Mouse (Mus musculus): ENCODE measurements around the gene Urgcp. TPM values are rescaled to one million over a fixed set of nuclear protein-coding genes. Genes with fewer than 3 reads are reported as not detected.

Urgcp gene
- polyA plus RNA-seq, 1 experiment from 2014 or later: 19.3 TPM

DNA sequence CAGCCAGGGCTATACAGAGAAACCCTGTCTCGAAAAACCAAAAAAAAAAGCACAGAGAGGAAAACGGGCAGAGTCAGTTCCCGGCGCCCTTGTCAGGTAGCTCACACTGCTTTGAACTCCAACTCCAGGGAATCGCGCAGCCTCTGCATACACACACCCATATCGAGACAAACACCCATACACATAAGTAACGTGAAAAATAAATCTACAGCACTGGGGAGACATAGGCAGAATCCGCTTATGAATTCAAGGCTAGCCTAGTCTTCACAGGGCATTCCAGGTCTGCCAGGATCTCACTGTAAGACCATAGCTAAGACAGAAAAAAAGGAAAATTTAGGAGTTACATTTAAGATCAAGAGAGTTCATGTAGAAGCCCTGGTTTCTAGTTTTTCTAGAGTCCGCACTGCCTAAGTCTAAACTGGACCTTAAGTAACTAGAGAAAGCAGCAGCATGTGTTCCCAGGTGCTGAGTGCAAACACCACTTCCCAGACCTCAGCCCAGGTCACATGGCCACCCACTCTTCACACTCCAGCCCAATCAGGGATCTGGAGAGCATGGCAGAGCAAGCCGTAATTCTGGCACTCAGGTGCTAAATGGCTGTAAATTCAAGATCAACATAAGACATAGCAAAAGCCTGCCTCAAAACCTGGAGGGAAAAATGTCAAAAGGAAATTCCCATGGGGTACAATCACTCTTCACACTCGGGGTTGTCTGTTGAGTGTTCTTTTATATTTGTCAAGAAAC lies 43.4 kb downstream of the Urgcp start:
- no peak overlapping the region for H3K4me3 ChIP-seq

DNA sequence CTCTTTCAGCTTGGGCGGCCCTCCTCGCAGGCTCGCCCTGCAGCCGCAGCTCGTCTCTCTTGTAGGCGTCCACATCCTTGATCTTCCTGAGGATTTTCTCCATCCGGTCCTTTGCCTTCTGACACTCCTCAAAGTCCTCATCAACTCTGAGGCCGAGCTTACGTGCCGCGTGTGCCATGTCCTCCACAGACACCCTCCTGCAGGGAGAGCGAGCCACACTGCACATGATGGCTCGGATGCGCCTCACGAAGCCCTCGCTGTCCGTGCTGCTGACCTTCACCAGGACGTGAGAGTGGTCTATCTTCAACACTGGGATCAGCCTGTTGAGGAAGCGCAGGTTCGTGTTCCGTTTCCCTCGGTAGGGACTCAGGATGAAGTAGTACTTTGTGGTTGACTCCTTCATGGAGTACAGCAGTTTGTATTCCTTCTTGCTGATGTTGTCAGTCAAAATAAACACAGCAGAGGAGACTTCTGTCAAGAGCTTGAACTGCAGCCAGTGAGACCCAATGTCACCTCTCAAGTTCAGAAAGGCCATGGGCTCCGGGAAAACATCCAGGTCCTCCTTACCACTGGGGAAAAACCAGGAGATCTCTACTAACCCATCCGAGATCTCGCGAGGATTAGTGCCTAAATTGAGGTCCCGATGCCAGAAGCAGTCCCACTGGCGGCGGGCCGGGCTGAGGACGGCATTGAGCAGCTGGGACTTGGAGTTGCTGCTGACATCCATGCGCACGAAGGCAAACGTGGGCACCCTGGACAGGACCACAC lies 45.1 kb downstream of the Urgcp start:
- Histone ChIP-seq H3K4me3 (no peak overlapping the region), H3K36me3 (replicated peaks) (peaks cover 48% of the 10 kb centered on the region), H3K9me3 (no peaks in the 10 kb centered on the region), H3K27me3 (ENCODE audit: poor library complexity, severe bottlenecking) (no peaks in the 10 kb centered on the region), H3K4me1 (no peaks in the 10 kb centered on the region), H3K27ac (no peak overlapping the region)
- no peak for DNase-seq (ENCODE audit: extremely low spot score, low spot score)
- WGBS: 94% methylated on average over 34 of the region's 34 CpGs

More for the DNA sequence above, 43.4 kb downstream of the Urgcp start:
- no peaks in the 10 kb centered on the region for H3K27me3 ChIP-seq (ENCODE audit: poor library complexity, severe bottlenecking)
- H3K27ac ChIP-seq: no peak overlapping the region
- no peaks in the 10 kb centered on the region for H3K4me1 ChIP-seq
- H3K9me3 ChIP-seq: no peaks in the 10 kb centered on the region
- H3K36me3 ChIP-seq (replicated peaks): peaks cover 52% of the 10 kb centered on the region
- no peak for DNase-seq (ENCODE audit: extremely low spot score, low spot score)
- 90% methylated on average over 12 of the region's 12 CpGs for WGBS

DNA sequence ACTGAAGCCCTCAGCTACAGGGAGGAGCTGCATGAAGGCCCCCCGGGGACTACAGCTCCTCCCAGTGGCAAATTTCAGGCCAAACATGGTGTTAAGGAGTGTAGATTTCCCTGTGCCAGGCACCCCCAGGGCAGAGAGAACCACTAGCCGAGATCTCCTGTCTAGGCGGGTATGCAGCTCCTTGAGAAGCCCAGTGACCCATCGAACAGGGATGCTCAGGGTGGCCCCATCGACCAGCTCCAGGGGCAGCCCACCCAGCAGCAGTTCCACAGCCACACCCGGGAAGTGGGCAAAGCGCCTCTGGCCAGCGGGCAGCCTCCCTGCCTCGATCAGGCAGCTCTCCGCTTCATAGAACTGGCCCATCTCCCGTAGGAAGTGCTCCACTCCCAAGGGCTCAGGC lies 45.9 kb downstream of the Urgcp start:
- Histone ChIP-seq H3K9me3 (no peaks in the 10 kb centered on the region), H3K27me3 (ENCODE audit: poor library complexity, severe bottlenecking) (no peaks in the 10 kb centered on the region), H3K4me3 (no peak overlapping the region), H3K36me3 (replicated peaks) (peaks cover 45% of the 10 kb centered on the region), H3K4me1 (no peaks in the 10 kb centered on the region), H3K27ac (no peak overlapping the region)
- DNase-seq (ENCODE audit: extremely low spot score, low spot score): no peak
- 96% methylated on average over 11 of the region's 11 CpGs for WGBS

DNA sequence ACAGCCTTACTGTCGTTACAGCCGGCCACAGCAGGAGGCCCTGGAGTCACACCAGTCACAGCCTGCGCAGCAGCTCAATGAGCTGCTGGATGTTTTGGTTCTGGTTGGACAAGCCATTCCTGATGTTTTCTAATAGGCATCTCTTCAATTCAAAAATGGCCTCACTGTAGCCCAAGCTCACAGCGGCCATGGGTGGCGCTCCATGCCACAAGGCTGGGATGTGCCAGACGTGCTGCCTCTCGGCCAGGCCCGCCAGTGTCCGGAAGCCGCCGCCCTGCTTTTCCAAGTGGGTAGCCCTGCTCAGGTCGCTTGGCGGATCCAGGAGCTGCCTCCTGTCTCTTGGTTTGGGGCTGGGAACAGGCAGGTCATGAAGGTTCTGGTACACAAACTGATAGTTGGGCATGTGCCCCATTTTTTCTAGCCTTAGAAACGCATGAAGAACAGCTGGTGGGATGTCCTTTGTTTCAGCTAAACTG lies 46.5 kb downstream of the Urgcp start, which contains the start of gene Mrps24:
Mrps24 (minus strand) TSS at position 51 of the 476 bp plus-strand sequence.
- Histone ChIP-seq H3K4me1 (no peaks in the 10 kb centered on the region), H3K36me3 (replicated peaks) (peaks cover 45% of the 10 kb centered on the region), H3K4me3 (no peak within 1 kb of the TSS), H3K9me3 (no peaks in the 10 kb centered on the region), H3K27ac (no peak within 1 kb of the TSS), H3K27me3 (ENCODE audit: poor library complexity, severe bottlenecking) (no peaks in the 10 kb centered on the region)
- DNase-seq (ENCODE audit: extremely low spot score, low spot score): no peak
- WGBS: 83% methylated on average over 14 of the region's 14 CpGs

DNA sequence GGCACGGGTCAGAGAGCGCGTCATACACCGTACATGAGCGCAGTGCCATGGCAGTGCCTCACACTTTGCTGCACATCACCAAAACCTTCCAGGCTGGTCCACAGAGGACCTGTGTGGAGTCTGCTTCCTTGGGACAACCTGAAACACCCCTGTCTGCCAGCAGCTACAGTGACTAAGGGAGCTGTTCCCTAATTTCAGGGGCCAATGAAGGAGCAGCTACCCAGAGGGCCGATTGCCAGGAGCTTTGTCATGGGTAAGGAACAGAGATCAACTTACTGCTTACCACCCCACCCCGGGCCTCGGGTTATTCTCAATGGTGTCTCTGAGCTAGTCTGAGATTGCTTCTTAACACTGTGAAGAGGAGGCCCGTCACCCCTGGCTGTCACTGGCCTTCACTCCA lies 47.0 kb downstream of the Urgcp start:
- no peak for DNase-seq (ENCODE audit: extremely low spot score, low spot score)
- no peaks in the 10 kb centered on the region for H3K9me3 ChIP-seq
- no peak overlapping the region for H3K27ac ChIP-seq
- H3K36me3 ChIP-seq (replicated peaks): peaks cover 45% of the 10 kb centered on the region
- no peaks in the 10 kb centered on the region for H3K4me1 ChIP-seq
- WGBS: 91% methylated on average over 9 of the region's 9 CpGs
- no peak overlapping the region for H3K4me3 ChIP-seq
- no peaks in the 10 kb centered on the region for H3K27me3 ChIP-seq (ENCODE audit: poor library complexity, severe bottlenecking)

DNA sequence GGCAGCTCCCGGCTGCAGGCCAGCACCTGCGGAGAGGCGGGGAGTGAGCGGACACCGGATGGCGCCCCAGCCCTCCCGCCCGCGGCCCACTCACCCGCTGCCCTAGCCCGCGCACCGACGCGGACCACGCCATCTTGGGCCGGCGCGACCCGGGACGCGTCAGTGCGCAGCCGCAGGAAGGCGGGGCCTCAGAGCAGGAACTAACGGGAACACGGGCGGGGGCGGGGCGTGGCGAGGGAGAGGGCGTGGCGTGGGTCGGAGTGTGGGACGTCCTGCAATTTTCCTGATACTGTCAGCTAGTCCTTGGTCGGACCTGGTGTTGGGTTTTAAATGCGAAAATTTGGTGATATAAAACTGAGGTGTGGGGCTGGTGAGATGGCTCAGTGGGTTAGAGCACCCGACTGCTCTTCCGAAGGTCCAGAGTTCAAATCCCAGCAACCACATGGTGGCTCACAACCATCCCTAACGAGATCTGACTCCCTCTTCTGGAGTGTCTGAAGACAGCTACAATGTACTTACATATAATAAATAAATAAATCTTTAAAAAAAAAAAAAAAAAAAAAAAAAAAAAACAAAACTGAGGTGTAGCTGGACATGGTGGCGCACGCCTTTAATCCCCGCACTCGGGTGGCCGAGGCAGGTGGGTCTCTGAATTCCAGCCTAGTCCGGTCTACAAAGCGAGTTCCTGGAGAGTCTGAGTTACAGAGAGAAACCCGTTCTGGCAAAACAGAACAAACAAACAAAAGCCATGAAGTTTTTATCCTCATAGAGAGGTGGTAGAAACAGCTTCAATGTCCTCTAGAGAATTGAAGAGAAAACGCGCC lies 54.4 kb downstream of the Urgcp start:
- WGBS: 20% methylated on average over 47 of the region's 50 CpGs
- Histone ChIP-seq H3K36me3 (replicated peaks) (peaks cover 31% of the 10 kb centered on the region), H3K4me1 (peaks cover 15% of the 10 kb centered on the region), H3K9me3 (no peaks in the 10 kb centered on the region), H3K4me3 (peak overlapping the region; percentile 99), H3K27ac (peak overlapping the region; percentile 97), H3K27me3 (ENCODE audit: poor library complexity, severe bottlenecking) (no peaks in the 10 kb centered on the region)
- DNase-seq (ENCODE audit: extremely low spot score, low spot score): peak; percentile 92

DNA sequence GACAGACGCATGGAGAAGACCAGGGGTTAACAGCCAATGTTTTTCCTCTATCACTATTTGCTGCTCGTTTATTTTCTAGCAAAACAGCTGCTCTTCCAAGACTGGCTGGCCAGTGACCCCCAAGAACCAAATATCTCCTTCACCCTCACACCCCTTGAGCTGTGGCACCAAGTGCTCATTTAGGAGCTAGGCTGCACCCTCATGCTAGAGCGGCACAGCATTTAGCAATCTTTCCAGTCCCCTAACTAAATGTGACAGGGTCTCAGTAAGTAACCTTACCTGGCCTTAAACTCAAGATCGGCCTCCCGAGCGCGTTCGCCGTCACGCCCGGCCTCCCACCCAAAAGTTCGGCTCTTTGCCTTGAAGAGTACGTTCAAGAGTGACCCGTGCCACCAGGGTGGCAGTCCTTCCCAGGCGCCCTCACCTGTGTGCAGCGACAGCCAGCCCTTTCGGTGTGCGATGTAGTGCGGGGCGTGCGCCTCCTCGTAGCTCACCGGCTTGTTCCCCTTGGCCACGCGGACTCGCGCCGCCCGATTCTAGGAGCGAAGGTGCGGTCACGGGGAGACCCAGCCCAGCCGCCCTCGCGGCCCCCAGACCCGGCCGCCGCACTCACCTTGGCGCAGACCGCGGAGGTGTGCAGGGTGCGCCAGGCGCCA lies 55.2 kb downstream of the Urgcp start:
- Histone ChIP-seq H3K36me3 (replicated peaks) (peaks cover 35% of the 10 kb centered on the region), H3K9me3 (no peaks in the 10 kb centered on the region), H3K4me3 (peak overlapping the region; percentile 99), H3K27ac (peak overlapping the region; percentile 97), H3K27me3 (ENCODE audit: poor library complexity, severe bottlenecking) (no peaks in the 10 kb centered on the region), H3K4me1 (peaks cover 15% of the 10 kb centered on the region)
- 2% methylated on average over 43 of the region's 43 CpGs for WGBS
- no peak for DNase-seq (ENCODE audit: extremely low spot score, low spot score)

DNA sequence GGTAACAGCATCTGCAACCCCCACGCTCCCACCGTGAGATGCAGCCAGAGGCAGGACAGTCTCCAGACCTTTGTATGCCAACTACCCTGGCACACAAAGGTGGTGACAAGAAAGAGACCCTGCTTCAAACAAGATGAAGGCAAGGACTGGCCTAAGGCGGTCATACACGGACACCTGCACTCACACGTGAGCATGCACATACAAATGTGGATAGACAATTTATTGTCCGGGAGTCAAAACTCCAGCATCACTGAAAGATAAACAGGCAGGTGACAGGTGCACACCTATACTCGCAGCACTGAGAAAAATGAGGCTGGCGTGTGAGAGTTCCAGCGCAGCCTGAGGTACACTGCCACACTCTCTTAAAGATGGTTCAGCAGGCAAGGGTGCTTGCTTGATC lies 56.2 kb downstream of the Urgcp start:
- no peaks in the 10 kb centered on the region for H3K9me3 ChIP-seq
- H3K36me3 ChIP-seq (replicated peaks): peaks cover 35% of the 10 kb centered on the region
- no peak for DNase-seq (ENCODE audit: extremely low spot score, low spot score)
- no peaks in the 10 kb centered on the region for H3K27me3 ChIP-seq (ENCODE audit: poor library complexity, severe bottlenecking)
- H3K27ac ChIP-seq: no peak overlapping the region
- 94% methylated on average over 9 of the region's 9 CpGs for WGBS
- H3K4me1 ChIP-seq: peaks cover 15% of the 10 kb centered on the region
- H3K4me3 ChIP-seq: peak overlapping the region; percentile 99

DNA sequence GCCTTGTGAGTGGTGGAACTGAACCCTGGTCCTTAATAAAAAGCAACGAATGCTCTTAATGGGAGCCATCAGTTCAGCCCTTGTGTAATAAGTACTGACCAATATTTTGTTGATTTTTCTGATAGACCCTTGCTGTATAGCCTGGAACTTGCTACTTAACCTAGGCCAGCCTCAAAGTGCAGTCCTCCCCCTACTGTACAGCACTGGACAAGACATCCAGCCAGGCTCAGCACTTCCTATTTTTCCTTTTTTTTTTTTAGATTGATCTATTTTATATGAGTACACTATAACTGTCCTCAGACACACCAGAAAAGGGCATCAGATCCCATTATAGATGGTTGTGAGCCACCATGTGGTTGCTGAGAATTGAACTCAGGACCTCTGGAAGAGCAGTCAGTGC lies 58.8 kb downstream of the Urgcp start:
- no peak overlapping the region for H3K27ac ChIP-seq
- no peaks in the 10 kb centered on the region for H3K27me3 ChIP-seq (ENCODE audit: poor library complexity, severe bottlenecking)
- H3K9me3 ChIP-seq: no peaks in the 10 kb centered on the region
- peaks cover 35% of the 10 kb centered on the region for H3K36me3 ChIP-seq (replicated peaks)
- no peak overlapping the region for H3K4me3 ChIP-seq
- peaks cover 15% of the 10 kb centered on the region for H3K4me1 ChIP-seq
- 94% methylated on average over 1 of the region's 1 CpGs for WGBS
- DNase-seq (ENCODE audit: extremely low spot score, low spot score): no peak

DNA sequence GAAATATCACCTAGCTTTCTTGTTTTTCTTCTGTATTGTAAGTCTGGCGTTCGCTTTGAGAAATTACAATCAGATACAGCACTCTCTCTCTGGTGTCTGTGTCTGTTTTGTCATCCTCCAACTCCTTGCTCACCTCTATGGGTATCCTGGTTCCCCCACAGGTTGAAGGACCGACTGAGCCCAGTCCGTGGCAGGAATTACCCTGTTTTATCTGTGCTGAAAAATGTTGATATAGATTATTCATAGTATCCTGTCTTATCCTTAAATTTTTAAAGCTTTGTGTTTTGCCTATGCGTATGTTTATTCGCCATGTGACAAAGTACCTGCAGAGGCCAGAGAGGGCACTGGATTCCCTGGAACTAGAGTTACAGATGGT lies 59.2 kb downstream of the Urgcp start:
- 90% methylated on average over 6 of the region's 6 CpGs for WGBS
- H3K36me3 ChIP-seq (replicated peaks): peaks cover 35% of the 10 kb centered on the region
- H3K27me3 ChIP-seq (ENCODE audit: poor library complexity, severe bottlenecking): no peaks in the 10 kb centered on the region
- H3K4me1 ChIP-seq: peaks cover 15% of the 10 kb centered on the region
- no peak for DNase-seq (ENCODE audit: extremely low spot score, low spot score)
- H3K4me3 ChIP-seq: no peak overlapping the region
- no peaks in the 10 kb centered on the region for H3K9me3 ChIP-seq
- no peak overlapping the region for H3K27ac ChIP-seq

DNA sequence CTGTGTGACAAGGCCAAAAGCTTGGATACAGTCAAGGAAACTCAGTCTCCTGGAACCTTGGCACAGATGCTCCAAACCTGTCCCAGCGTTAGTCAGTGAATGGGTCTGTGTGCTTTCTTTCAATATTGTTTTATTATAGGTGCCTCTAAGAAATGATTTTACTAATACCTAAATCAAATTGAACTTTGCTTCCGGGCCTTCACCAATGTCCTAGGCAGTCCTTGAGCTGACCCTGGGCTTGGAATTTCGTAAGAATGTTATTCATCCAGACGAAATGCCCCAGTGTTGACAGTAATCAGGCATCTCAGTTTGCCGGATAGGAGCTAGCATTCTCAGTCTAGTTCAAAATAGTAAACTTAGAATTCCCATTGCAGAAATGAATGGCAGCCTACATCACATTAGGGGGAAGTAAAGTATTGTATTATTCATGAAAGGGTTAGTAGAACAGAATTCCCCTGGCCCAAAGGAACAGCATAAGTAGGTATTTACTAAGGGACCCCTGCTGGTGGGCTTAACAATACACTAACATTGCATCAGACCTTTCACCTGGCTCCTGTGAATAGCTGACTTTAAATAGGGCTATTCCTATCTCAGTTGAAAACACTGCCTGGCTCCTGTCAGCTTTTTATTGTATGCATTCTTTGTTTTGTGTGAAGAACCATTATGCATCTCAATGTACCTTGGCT lies 59.8 kb downstream of the Urgcp start:
- H3K36me3 ChIP-seq (replicated peaks): peaks cover 35% of the 10 kb centered on the region
- no peak for DNase-seq (ENCODE audit: extremely low spot score, low spot score)
- no peak overlapping the region for H3K4me3 ChIP-seq
- no peaks in the 10 kb centered on the region for H3K9me3 ChIP-seq
- H3K27ac ChIP-seq: no peak overlapping the region
- H3K27me3 ChIP-seq (ENCODE audit: poor library complexity, severe bottlenecking): no peaks in the 10 kb centered on the region
- WGBS: 81% methylated on average over 5 of the region's 5 CpGs
- H3K4me1 ChIP-seq: peaks cover 15% of the 10 kb centered on the region

DNA sequence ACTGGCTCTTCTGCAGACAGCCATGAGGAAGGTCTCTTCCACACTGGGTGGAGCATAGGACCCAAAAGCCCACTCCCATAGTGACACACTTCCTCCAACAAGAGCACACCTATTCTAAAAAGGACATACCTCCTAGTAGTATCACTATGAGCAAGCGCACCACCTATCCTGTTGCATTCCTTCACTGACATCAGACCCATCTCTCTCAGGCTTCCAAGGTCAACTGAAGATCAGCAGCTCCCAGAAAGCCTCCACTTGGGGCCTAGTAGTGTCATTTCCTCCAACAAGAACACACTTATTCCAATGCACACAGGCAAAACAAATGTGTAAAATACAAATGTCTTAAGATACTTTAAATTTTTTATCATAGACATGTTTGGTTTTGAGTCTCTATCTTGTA lies 60.4 kb downstream of the Urgcp start:
- Histone ChIP-seq H3K36me3 (replicated peaks) (peaks cover 35% of the 10 kb centered on the region), H3K4me1 (peaks cover 12% of the 10 kb centered on the region), H3K27me3 (ENCODE audit: poor library complexity, severe bottlenecking) (no peaks in the 10 kb centered on the region), H3K9me3 (no peaks in the 10 kb centered on the region), H3K27ac (no peak overlapping the region), H3K4me3 (no peak overlapping the region)
- WGBS: 96% methylated on average over 1 of the region's 1 CpGs
- no peak for DNase-seq (ENCODE audit: extremely low spot score, low spot score)
